Mouse (Mus musculus) erythroblast, embryonic 14.5 days (primary cell): ENCODE measurements around the gene Abhd5.
"Not testable (repeated sequence)": the region's sequence is repeated elsewhere in the genome, so short reads cannot be mapped to it uniquely, and the experiment has no call there.

Experiments
- GATA1 ChIP-seq: IDR thresholded peaks from 2 replicates; pipeline ENCODE4 v1.6.1; 2012; ENCODE audit warnings: low read length, inconsistent platforms, mixed read lengths
- TAL1 ChIP-seq: IDR thresholded peaks from 3 replicates; pipeline ENCODE4 v1.6.1; 2012; ENCODE audit warnings: low read length, inconsistent platforms, mixed read lengths

DNA sequence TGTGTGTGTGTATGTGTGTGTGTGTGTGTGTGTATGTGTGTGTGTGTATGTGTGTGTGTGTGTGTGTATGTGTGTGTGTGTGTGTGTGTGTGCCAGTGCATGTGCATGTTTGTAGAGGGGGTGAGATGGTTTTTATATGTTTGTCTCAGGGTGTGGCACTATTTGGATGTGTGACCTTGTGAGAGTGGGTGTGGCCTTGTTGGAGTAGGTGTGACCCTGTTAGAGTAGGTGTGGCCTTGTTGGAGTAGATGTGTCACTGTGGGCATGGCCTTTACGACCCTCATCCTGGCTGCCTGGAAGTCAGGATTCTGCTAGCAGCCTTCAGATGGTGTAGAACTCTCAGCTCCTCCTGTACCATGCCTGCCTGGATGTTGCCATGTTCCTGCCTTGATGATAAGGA is 38.3 kb upstream of the Abhd5 start:
- not testable (repeated sequence) for TF ChIP-seq GATA1, TAL1
